Mouse (Mus musculus): Measurements from ENCODE around the gene Pde8a.

Pde8a gene

GRCm38 (mm10) chr7:81339783-81340182 lies 126.4 kb downstream of the Pde8a start:
- DNase-seq: peak; percentile 33 to 35

DNA sequence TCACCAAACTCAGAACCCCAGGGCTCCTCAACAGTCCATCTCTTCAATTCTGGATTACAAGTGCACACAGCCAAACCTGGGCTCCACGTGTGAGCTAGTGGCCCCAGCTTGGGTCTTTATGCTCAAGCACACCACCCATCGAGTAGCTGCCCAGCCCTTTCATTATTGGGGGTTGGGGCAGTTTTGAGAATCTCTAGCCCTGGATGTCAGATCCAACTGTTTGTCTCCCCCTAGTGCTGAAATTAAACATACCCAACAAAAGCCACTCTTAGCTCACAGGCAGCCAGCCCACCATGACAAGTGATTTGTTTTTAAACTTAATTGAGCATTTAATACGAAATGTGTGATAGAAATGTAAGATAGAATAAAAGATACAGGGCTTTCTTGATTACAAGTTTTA lies 128.2 kb downstream of the Pde8a start:
- DNase-seq: no peak

GRCm38 (mm10) chr7:81342356-81343094 lies 129.1 kb downstream of the Pde8a start:
- DNase-seq: no peak

GRCm38 (mm10) chr7:81343316-81343715 lies 129.9 kb downstream of the Pde8a start:
- no peak for DNase-seq

GRCm38 (mm10) chr7:81343831-81344230 lies 130.4 kb downstream of the Pde8a start:
- DNase-seq: no peak

- DNase-seq: peak; percentile 97 to 99
These were observed 131.4 kb downstream of the Pde8a start, which contains the start of gene Rps17 for GRCm38 (mm10) chr7:81344544-81345446. Gene Rps17 (minus strand): TSS chr7:81345254.

DNA sequence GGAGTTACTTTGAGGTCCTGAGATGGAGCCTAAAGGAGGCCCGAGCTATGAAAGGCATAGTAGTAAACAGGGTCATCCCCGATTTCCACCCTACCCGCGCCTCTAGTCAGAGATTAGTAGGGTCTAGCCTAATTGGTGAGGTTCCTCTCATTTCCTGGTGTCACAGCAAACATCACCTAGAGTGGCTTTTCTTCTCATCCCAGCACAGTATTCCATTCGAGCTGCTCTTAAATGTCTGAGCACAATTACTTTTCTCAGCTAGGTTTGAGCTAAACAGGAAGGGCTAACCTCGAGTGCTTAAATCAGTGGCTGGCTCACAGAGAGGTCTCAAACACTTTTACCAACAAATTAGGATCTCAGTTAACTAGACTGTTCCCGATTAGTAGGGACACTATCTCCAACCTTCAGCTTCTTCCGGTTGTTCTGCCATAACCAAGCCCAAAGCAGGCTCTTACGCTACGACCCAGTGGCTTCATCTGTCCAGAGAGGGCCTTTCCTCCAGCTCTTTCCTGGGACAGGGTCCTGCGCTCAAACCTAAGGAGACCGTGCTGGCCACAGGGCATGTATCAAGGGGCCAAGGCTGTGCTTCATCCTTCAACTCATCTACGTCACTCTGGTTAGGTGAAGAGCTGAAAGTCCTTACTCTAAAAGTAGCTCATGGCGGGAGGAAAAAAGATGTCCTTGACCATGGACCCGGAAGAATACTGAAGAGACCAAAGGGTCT lies 132.2 kb downstream of the Pde8a start:
- no peak for DNase-seq

DNA sequence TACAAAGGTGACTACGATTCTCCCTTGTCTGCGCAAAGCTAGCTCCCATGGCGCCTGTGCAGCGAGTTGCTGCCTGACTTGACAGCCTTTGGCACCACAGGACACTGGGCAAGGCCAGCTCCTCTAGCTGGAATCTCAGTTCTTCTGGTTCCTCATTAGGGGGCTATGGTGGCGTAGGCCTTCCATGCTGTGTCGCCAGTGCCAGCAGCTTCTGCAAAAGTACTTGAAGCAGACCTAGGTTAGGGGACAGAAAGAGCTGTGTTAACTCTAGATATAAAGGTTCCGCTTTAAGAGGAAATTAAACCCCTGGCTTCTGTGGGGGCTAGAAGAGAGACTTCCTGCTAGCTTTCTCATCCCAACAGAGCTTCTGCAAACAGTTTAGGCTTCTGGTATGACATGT lies 134.8 kb downstream of the Pde8a start:
- no peak for DNase-seq

GRCm38 (mm10) chr7:81351826-81352225 lies 138.4 kb downstream of the Pde8a start:
- no peak for DNase-seq

DNA sequence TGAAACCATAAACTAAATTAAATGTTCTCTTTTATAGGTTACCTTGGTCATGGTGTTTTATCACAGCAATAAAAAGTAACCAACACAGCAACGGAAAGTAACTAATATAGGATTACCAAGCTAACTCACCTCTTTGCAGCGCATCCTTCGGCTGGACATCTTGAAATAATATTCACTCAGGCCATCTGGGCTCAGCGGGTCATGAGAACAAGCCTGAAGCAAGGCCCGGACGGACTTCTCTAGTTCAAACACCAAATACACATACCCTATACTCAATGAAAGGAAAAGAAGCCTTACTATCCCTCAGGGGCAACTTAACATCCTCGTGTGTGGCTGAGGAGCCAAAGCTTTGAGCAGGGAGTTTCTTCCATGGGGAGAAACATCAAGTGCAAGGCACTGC lies 142.3 kb downstream of the Pde8a start:
- DNase-seq: no peak

GRCm38 (mm10) chr7:81356360-81356759 lies 143.0 kb downstream of the Pde8a start:
- DNase-seq: no peak

GRCm38 (mm10) chr7:81356975-81357374 lies 143.6 kb downstream of the Pde8a start:
- DNase-seq: no peak

DNA sequence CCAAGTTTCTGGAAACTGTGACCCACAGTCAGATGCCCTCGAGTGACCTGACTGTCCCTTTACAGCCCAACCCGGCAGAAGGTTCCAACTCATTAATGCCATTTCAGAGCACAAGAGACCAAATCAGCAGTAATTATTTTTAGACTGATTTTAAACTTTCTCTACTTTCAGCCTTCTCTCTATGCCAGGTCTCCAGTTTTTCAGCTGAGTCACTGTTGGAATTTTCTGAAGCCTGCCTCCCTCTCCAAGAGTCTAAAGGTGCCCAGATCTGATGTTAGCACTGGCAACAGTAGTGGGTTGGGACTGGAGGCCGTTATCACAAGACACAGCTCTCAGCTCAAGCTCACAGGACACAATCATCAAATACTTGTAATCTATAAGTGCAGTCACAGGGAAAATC lies 154.6 kb downstream of the Pde8a start:
- DNase-seq: no peak

- no peak for DNase-seq
These were observed 156.3 kb downstream of the Pde8a start for GRCm38 (mm10) chr7:81369724-81370123.

DNA sequence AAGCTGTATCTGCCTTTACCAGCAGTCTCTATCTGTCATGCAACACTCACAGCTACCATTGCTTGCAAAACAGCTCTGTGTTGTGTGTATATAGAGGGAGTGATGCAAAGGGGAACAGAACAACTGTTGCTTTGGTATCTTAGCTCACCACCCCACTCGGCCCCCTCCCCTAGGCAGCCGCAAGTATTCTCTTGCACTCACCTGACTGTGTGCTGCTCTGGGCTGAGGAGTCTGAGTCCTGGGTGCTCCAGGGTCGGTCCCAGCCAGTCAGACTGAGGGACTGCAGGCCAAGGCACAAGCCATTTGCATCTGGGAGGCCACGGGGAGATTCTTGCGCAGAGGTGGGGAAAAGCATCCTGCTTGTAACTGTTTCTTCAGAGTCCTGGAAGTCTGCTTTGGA lies 158.4 kb downstream of the Pde8a start:
- no peak for DNase-seq

- peak; percentile 24 to 27 for DNase-seq
These were observed 159.0 kb downstream of the Pde8a start for GRCm38 (mm10) chr7:81372337-81372920.

GRCm38 (mm10) chr7:81379363-81379762 lies 166.0 kb downstream of the Pde8a start:
- no peak for DNase-seq

All from cerebellum, postnatal 36 days (tissue).